In genomic region chr6:36936816-36937215, GRCm38 (mm10) we compare ENCODE assay signal across 26 mouse cellular contexts.
DNase-seq lines count a peak whose midpoint lies in the region; ATAC-seq and TF ChIP-seq lines count a peak whose summit lies in the region.
"Had no signal": no experiment of that assay in that cellular context is flagged by ENCODE, and none has a peak within 500 bp of the region (broad histone marks: within the 10 kb centered on the region; RNA-seq: fewer than 3 reads in every experiment).

No protein-coding gene starts in this region.

- H3K9ac ChIP-seq in forebrain, postnatal 0 days = no peak overlapping the region
- H3K9ac ChIP-seq in forebrain, embryonic 13.5 days = no peak overlapping the region
- H3K9ac ChIP-seq in midbrain, embryonic 14.5 days (replicated peaks; ENCODE audit: low read length) = no peak overlapping the region
- no peak overlapping the region for H3K9ac ChIP-seq in midbrain, embryonic 16.5 days (ENCODE audit: low read depth, low read length)
- H3K9ac ChIP-seq: embryonic facial prominence, embryonic 12.5 days had no signal

- no peaks in the 10 kb centered on the region for H3K27me3 ChIP-seq in forebrain, postnatal 0 days (ENCODE audit: insufficient read depth, low read length)
- no peaks in the 10 kb centered on the region for H3K27me3 ChIP-seq in forebrain, embryonic 13.5 days
- H3K27me3 ChIP-seq in midbrain, embryonic 14.5 days (ENCODE audit: control insufficient read depth, insufficient read depth, low read length) = no peaks in the 10 kb centered on the region
- H3K27me3 ChIP-seq in midbrain, embryonic 10.5 days (ENCODE audit: low read depth, poor library complexity, severe bottlenecking) = peaks cover 4% of the 10 kb centered on the region; the same call in 1 of the 2 replicates
- no peaks in the 10 kb centered on the region for H3K27me3 ChIP-seq in midbrain, embryonic 16.5 days (ENCODE audit: control insufficient read depth, insufficient read depth, low read depth, low read length)
- H3K27me3 ChIP-seq: CH12.LX; embryonic facial prominence, embryonic 12.5 days had no signal

- H3K9me3 ChIP-seq in forebrain, postnatal 0 days (ENCODE audit: low read length) = no peaks in the 10 kb centered on the region
- H3K9me3 ChIP-seq in forebrain, embryonic 13.5 days (replicated peaks) = no peaks in the 10 kb centered on the region
- no peaks in the 10 kb centered on the region for H3K9me3 ChIP-seq in midbrain, embryonic 14.5 days (ENCODE audit: control insufficient read depth, low read length)
- no peaks in the 10 kb centered on the region for H3K9me3 ChIP-seq in midbrain, embryonic 10.5 days (replicated peaks)
- H3K9me3 ChIP-seq in midbrain, embryonic 16.5 days (replicated peaks; ENCODE audit: control insufficient read depth, low read length, poor library complexity, severe bottlenecking) = no peaks in the 10 kb centered on the region
- H3K9me3 ChIP-seq: embryonic facial prominence, embryonic 10.5 days; embryonic facial prominence, embryonic 12.5 days; G1E had no signal

- H3K36me3 ChIP-seq in forebrain, postnatal 0 days (ENCODE audit: insufficient read depth) = no peaks in the 10 kb centered on the region
- no peaks in the 10 kb centered on the region for H3K36me3 ChIP-seq in forebrain, embryonic 13.5 days (ENCODE audit: poor library complexity, severe bottlenecking)
- no peaks in the 10 kb centered on the region for H3K36me3 ChIP-seq in midbrain, embryonic 14.5 days (ENCODE audit: control insufficient read depth, insufficient read depth, low read length)
- H3K36me3 ChIP-seq in midbrain, embryonic 10.5 days = no peaks in the 10 kb centered on the region
- H3K36me3 ChIP-seq in midbrain, embryonic 16.5 days (ENCODE audit: control insufficient read depth, insufficient read depth, low read length) = no peaks in the 10 kb centered on the region
- H3K36me3 ChIP-seq: embryonic facial prominence, embryonic 10.5 days; embryonic facial prominence, embryonic 12.5 days; G1E had no signal

- no peak overlapping the region for H3K27ac ChIP-seq in forebrain, postnatal 0 days (ENCODE audit: low read depth, low read length)
- no peak overlapping the region for H3K27ac ChIP-seq in forebrain, embryonic 13.5 days
- no peak overlapping the region for H3K27ac ChIP-seq in midbrain, embryonic 14.5 days (replicated peaks; ENCODE audit: low read depth, low read length)
- H3K27ac ChIP-seq in midbrain, embryonic 10.5 days (replicated peaks) = no peak overlapping the region
- H3K27ac ChIP-seq in midbrain, embryonic 16.5 days (ENCODE audit: low read length) = no peak overlapping the region
- H3K27ac ChIP-seq: embryonic facial prominence, embryonic 10.5 days; embryonic facial prominence, embryonic 12.5 days had no signal

- WGBS in forebrain, postnatal 0 days = 82% methylated on average over 4 of the region's 4 CpGs
- WGBS in forebrain, embryonic 13.5 days = 86% methylated on average over 4 of the region's 4 CpGs
- WGBS in midbrain, embryonic 14.5 days = 63% methylated on average over 4 of the region's 4 CpGs
- 83% methylated on average over 4 of the region's 4 CpGs for WGBS in midbrain, embryonic 10.5 days
- 63% methylated on average over 4 of the region's 4 CpGs for WGBS in midbrain, embryonic 16.5 days

- H3K4me1 ChIP-seq in forebrain, postnatal 0 days (ENCODE audit: insufficient read depth) = no peaks in the 10 kb centered on the region
- H3K4me1 ChIP-seq in forebrain, embryonic 13.5 days = no peaks in the 10 kb centered on the region
- 0 out of 2 replicates have a peak, but pooled peaks cover 9% of the 10 kb centered on the region for H3K4me1 ChIP-seq in midbrain, embryonic 14.5 days (ENCODE audit: control insufficient read depth, insufficient read depth, low read length)
- peaks cover 3% of the 10 kb centered on the region; the same call in 1 of the 2 replicates for H3K4me1 ChIP-seq in midbrain, embryonic 10.5 days
- no peaks in the 10 kb centered on the region for H3K4me1 ChIP-seq in midbrain, embryonic 16.5 days (ENCODE audit: control insufficient read depth, insufficient read depth, low read length)
- H3K4me1 ChIP-seq: embryonic facial prominence, embryonic 10.5 days; embryonic facial prominence, embryonic 12.5 days had no signal

- no peak overlapping the region for H3K4me3 ChIP-seq in forebrain, postnatal 0 days (ENCODE audit: low read depth, low read length)
- H3K4me3 ChIP-seq in forebrain, embryonic 13.5 days = no peak overlapping the region
- H3K4me3 ChIP-seq in midbrain, embryonic 14.5 days (replicated peaks; ENCODE audit: low read depth, low read length) = no peak overlapping the region
- no peak overlapping the region for H3K4me3 ChIP-seq in midbrain, embryonic 10.5 days
- H3K4me3 ChIP-seq in midbrain, embryonic 16.5 days (ENCODE audit: low read depth, low read length) = no peak overlapping the region
- H3K4me3 ChIP-seq: embryonic facial prominence, embryonic 10.5 days; embryonic facial prominence, embryonic 12.5 days had no signal

- no peak overlapping the region for H3K4me2 ChIP-seq in forebrain, postnatal 0 days (ENCODE audit: low read depth)
- no peak overlapping the region for H3K4me2 ChIP-seq in forebrain, embryonic 13.5 days
- no peak overlapping the region for H3K4me2 ChIP-seq in midbrain, embryonic 14.5 days (ENCODE audit: low read length)
- H3K4me2 ChIP-seq in midbrain, embryonic 16.5 days (ENCODE audit: low read length) = no peak overlapping the region
- H3K4me2 ChIP-seq: embryonic facial prominence, embryonic 12.5 days had no signal

- TF ChIP-seq CTCF in forebrain, postnatal 0 days (IDR thresholded peaks at IDR 0.05; ENCODE audit: low read depth) = no peak

- no peak for DNase-seq in forebrain, postnatal 0 days
- DNase-seq in midbrain, embryonic 14.5 days = peak; percentile 31
- DNase-seq in midbrain, embryonic 10.5 days (ENCODE audit: low spot score) = no peak
- DNase-seq in brain, adult 2 months (ENCODE audit: low read depth, low spot score) = peak; percentile 53
- DNase-seq in frontal cortex, postnatal 14 days (ENCODE audit: low spot score in 2 of 2) = no peak
- DNase-seq in layer of hippocampus, postnatal 36 days = no peak
- DNase-seq: adrenal gland, adult 8-10 months; adrenal gland, postnatal 14 days; adrenal gland, postnatal 36 days; B cell, adult 2 months; cerebellum, adult 11-12 months; cerebellum, adult 2 months; cerebellum, adult 9-10 months; cerebellum, postnatal 10 days; cerebellum, postnatal 25 days had no signal

- ATAC-seq in forebrain, postnatal 0 days = peak; percentile 62; the same call in 1 of the 2 replicates
- no peak for ATAC-seq in forebrain, embryonic 13.5 days
- ATAC-seq in midbrain, embryonic 14.5 days (ENCODE audit: low FRiP score, low TSS enrichment) = no peak; the same call in 1 of the 2 replicates
- ATAC-seq in midbrain, embryonic 16.5 days = peak; percentile 56; the same call in 1 of the 2 replicates
- ATAC-seq: activated CD4-positive, CD25-positive, alpha-beta regulatory T cell, adult 4 months; CD4-positive, CD25-positive, alpha-beta regulatory T cell, adult 4 months; forebrain, embryonic 14.5 days; forebrain, embryonic 16.5 days; Patski had no signal

Comparison
In these comparisons a context has a peak if more than half of its experiments do, and no peak if none do; other contexts are left out.
1. ATAC-seq: peak in forebrain, postnatal 0 days (single experiment) and midbrain, embryonic 16.5 days (single experiment); none in forebrain, embryonic 13.5 days (single experiment) and midbrain, embryonic 14.5 days (single experiment).
2. DNase-seq: peak in midbrain, embryonic 14.5 days (single experiment) and brain, adult 2 months (single experiment); none in forebrain, postnatal 0 days (single experiment), midbrain, embryonic 10.5 days (single experiment), frontal cortex, postnatal 14 days (0 of 2) and layer of hippocampus, postnatal 36 days (0 of 2).